Mouse (Mus musculus): ENCODE measurements around the gene Sik3.

- TF ChIP-seq CTCF (IDR thresholded peaks at IDR 0.05; ENCODE audit: extremely low read depth, insufficient read depth, insufficient read length, insufficient replicate concordance) (no peak), POLR2A (IDR thresholded peaks at IDR 0.05; ENCODE audit: low read depth, low read length) (no peak)
Observed at GRCm38 (mm10) chr9:46206834-46207500, 194.3 kb downstream of the Sik3 start.

Data from spleen, adult 2 months (tissue).